Mouse (Mus musculus): ENCODE data around the gene Uggt2. TPM values are rescaled to one million over a fixed set of nuclear protein-coding genes. Genes with fewer than 3 reads are reported as not detected.

The Uggt2 gene
- polyA plus RNA-seq, 2 experiments = 14.9 to 36.0 TPM

- no peak overlapping the region for H3K4me3 ChIP-seq (replicated peaks; ENCODE audit: low read length)
- no peaks in the 10 kb centered on the region for H3K4me1 ChIP-seq (ENCODE audit: control insufficient read depth, insufficient read depth, low read length)
- H3K9me3 ChIP-seq (ENCODE audit: control insufficient read depth, low read length) = no peaks in the 10 kb centered on the region
- H3K9ac ChIP-seq (ENCODE audit: low read depth, low read length, severe bottlenecking) = no peak overlapping the region
- no peak overlapping the region for H3K27ac ChIP-seq (replicated peaks; ENCODE audit: low read depth, low read length)
- H3K36me3 ChIP-seq (ENCODE audit: control insufficient read depth, insufficient read depth, low read length) = peaks cover 78% of the 10 kb centered on the region
- no peak for TF ChIP-seq POLR2A (IDR thresholded peaks at IDR 0.05; ENCODE audit: borderline replicate concordance, extremely low read depth, insufficient read depth, insufficient read length)
- ATAC-seq (ENCODE audit: low FRiP score, low read depth) = no peak
- H3K4me2 ChIP-seq (replicated peaks; ENCODE audit: low read depth, low read length, severe bottlenecking) = no peak overlapping the region
- no peaks in the 10 kb centered on the region for H3K27me3 ChIP-seq (ENCODE audit: control insufficient read depth, insufficient read depth, low read length)
- no peak for DNase-seq (ENCODE audit: low spot score)
- 91% methylated on average over 8 of the region's 8 CpGs for WGBS
These were observed 118.3 kb downstream of the Uggt2 start for GRCm38 (mm10) chr14:118980890-118981289.

DNA sequence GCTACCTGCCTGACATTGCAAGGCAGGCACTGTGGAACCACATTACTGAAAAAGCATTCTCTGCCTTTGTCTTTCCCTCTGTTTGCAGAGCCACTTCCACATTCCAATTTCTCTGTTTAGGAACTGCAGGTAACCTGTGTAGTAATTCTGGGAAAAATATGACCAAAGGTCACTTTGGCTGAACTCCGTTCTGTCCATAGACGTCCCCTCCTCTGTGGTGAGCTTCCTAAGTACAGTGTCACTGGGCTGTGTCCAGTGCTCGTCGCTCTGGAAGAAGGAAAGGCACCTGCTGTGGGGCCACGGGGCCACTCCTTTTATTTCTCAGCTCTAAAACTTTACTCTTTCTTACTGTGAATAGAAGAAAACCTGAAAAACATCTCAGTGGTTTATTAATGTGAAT lies 118.9 kb downstream of the Uggt2 start:
- Histone ChIP-seq H3K27ac (replicated peaks; ENCODE audit: low read depth, low read length) (no peak overlapping the region), H3K4me3 (replicated peaks; ENCODE audit: low read length) (no peak overlapping the region), H3K4me2 (replicated peaks; ENCODE audit: low read depth, low read length, severe bottlenecking) (no peak overlapping the region), H3K9me3 (ENCODE audit: control insufficient read depth, low read length) (no peaks in the 10 kb centered on the region), H3K4me1 (ENCODE audit: control insufficient read depth, insufficient read depth, low read length) (no peaks in the 10 kb centered on the region), H3K27me3 (ENCODE audit: control insufficient read depth, insufficient read depth, low read length) (no peaks in the 10 kb centered on the region), H3K36me3 (ENCODE audit: control insufficient read depth, insufficient read depth, low read length) (peaks cover 78% of the 10 kb centered on the region), H3K9ac (ENCODE audit: low read depth, low read length, severe bottlenecking) (no peak overlapping the region)
- TF ChIP-seq POLR2A (IDR thresholded peaks at IDR 0.05; ENCODE audit: borderline replicate concordance, extremely low read depth, insufficient read depth, insufficient read length) = no peak
- ATAC-seq (ENCODE audit: low FRiP score, low read depth) = no peak
- DNase-seq (ENCODE audit: low spot score) = no peak
- WGBS = 85% methylated on average over 5 of the region's 5 CpGs

DNA sequence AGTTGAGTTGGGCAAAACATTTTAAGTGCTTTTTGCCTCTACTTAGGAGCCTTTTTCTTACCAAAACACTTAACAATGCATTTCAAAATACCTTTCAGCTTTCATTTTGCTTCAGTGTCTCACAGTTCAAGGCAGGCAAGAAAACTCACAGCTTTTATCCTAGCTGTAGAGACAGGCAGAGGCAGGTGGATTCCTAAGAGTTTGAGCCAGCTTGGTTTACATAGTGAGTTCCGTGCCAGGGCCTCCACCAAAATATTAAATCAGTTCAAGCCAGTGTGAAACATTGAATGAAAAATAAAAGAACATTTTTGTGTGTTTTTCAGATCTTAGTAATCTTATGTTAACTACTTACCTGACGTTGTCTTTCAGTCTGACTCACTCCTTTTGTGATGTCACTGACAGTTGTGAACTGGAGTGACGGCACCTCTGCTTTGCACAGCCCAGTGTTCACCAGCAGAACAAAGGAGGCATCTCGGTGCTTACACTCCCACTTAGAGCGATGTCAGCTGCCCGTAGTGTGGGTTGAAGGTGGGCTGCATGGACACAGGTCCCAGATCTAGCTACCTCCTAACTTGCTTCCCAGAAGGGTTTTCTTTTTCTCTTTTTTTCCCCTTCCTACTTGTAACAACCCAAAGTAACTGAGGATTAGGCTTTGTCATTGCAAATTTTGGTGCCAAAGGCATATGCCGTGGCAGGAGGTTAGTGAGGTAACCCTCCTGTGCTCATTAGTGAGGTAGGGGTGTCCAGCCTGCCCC lies 119.5 kb downstream of the Uggt2 start:
- no peaks in the 10 kb centered on the region for H3K4me1 ChIP-seq (ENCODE audit: control insufficient read depth, insufficient read depth, low read length)
- H3K9me3 ChIP-seq (ENCODE audit: control insufficient read depth, low read length) = no peaks in the 10 kb centered on the region
- H3K36me3 ChIP-seq (ENCODE audit: control insufficient read depth, insufficient read depth, low read length) = peaks cover 77% of the 10 kb centered on the region
- H3K27ac ChIP-seq (replicated peaks; ENCODE audit: low read depth, low read length) = no peak overlapping the region
- TF ChIP-seq POLR2A (IDR thresholded peaks at IDR 0.05; ENCODE audit: borderline replicate concordance, extremely low read depth, insufficient read depth, insufficient read length) = no peak
- ATAC-seq (ENCODE audit: low FRiP score, low read depth) (no peak), DNase-seq (ENCODE audit: low spot score) (no peak)
- no peak overlapping the region for H3K4me3 ChIP-seq (replicated peaks; ENCODE audit: low read length)
- no peak overlapping the region for H3K9ac ChIP-seq (ENCODE audit: low read depth, low read length, severe bottlenecking)
- H3K27me3 ChIP-seq (ENCODE audit: control insufficient read depth, insufficient read depth, low read length) = no peaks in the 10 kb centered on the region
- 87% methylated on average over 7 of the region's 7 CpGs for WGBS
- H3K4me2 ChIP-seq (replicated peaks; ENCODE audit: low read depth, low read length, severe bottlenecking) = no peak overlapping the region

- Histone ChIP-seq H3K4me1 (ENCODE audit: control insufficient read depth, insufficient read depth, low read length) (no peaks in the 10 kb centered on the region), H3K9me3 (ENCODE audit: control insufficient read depth, low read length) (no peaks in the 10 kb centered on the region), H3K4me2 (replicated peaks; ENCODE audit: low read depth, low read length, severe bottlenecking) (no peak overlapping the region), H3K4me3 (replicated peaks; ENCODE audit: low read length) (no peak overlapping the region), H3K36me3 (ENCODE audit: control insufficient read depth, insufficient read depth, low read length) (peaks cover 77% of the 10 kb centered on the region), H3K27ac (replicated peaks; ENCODE audit: low read depth, low read length) (no peak overlapping the region), H3K9ac (ENCODE audit: low read depth, low read length, severe bottlenecking) (no peak overlapping the region), H3K27me3 (ENCODE audit: control insufficient read depth, insufficient read depth, low read length) (no peaks in the 10 kb centered on the region)
- no peak for TF ChIP-seq POLR2A (IDR thresholded peaks at IDR 0.05; ENCODE audit: borderline replicate concordance, extremely low read depth, insufficient read depth, insufficient read length)
- no peak for ATAC-seq (ENCODE audit: low FRiP score, low read depth)
- DNase-seq (ENCODE audit: low spot score) = no peak
- WGBS = 76% methylated on average over 8 of the region's 8 CpGs
These were observed 122.0 kb downstream of the Uggt2 start for GRCm38 (mm10) chr14:118977136-118977816.

DNA sequence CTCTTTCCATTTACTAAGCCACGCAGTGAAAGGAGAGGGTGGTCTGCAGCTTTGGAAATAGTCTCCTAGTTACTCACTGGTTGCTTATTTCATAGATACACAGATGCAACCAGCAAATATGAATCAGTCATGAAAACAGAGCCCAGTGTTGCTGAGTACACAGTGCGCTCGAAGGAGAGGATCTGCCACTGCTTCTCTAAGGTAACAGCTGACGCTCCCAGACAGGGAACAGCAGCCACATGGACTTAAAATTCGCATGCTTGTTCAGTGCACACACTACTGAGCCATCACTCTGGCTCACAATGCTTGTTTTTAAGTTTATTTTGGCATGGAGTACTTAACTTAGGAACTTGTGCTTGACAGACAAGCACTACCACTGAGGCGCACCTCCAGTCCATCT lies 127.0 kb downstream of the Uggt2 start:
- H3K36me3 ChIP-seq (ENCODE audit: control insufficient read depth, insufficient read depth, low read length) = peaks cover 72% of the 10 kb centered on the region
- ATAC-seq (ENCODE audit: low FRiP score, low read depth) (no peak), DNase-seq (ENCODE audit: low spot score) (no peak)
- H3K4me3 ChIP-seq (replicated peaks; ENCODE audit: low read length) = no peak overlapping the region
- H3K27me3 ChIP-seq (ENCODE audit: control insufficient read depth, insufficient read depth, low read length) = no peaks in the 10 kb centered on the region
- 93% methylated on average over 6 of the region's 6 CpGs for WGBS
- no peaks in the 10 kb centered on the region for H3K4me1 ChIP-seq (ENCODE audit: control insufficient read depth, insufficient read depth, low read length)
- no peak overlapping the region for H3K27ac ChIP-seq (replicated peaks; ENCODE audit: low read depth, low read length)
- no peak overlapping the region for H3K4me2 ChIP-seq (replicated peaks; ENCODE audit: low read depth, low read length, severe bottlenecking)
- no peak for TF ChIP-seq POLR2A (IDR thresholded peaks at IDR 0.05; ENCODE audit: borderline replicate concordance, extremely low read depth, insufficient read depth, insufficient read length)
- H3K9me3 ChIP-seq (ENCODE audit: control insufficient read depth, low read length) = no peaks in the 10 kb centered on the region
- no peak overlapping the region for H3K9ac ChIP-seq (ENCODE audit: low read depth, low read length, severe bottlenecking)
